Mouse (Mus musculus): ENCODE measurements around the gene Miip. TPM values are rescaled to one million over a fixed set of nuclear protein-coding genes. Genes with fewer than 3 reads are reported as not detected.

Miip gene
- polyA plus RNA-seq, 1 experiment, result 48.8 TPM

DNA sequence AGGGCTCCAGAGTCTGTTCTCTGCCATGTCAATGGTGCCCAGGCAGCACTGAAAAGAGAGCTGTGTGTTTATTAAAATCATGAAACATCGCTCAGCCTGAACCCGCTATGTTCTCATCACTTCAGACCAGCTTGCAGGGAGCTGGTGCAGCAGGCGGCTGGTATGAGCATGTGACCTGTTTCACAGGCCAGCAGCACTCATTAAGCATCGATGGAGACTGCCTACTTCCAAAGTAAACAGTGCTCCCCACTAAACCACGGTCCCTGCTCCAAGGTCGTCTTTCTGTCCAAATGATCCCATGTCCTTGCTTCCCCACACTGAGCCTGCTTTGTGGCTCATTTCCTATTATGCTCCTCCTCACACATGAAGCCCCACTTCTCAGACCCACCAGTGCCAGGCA lies 21.7 kb upstream of the Miip start:
- Histone ChIP-seq H3K27ac (ENCODE audit: insufficient read depth, low read length) (no peak overlapping the region), H3K36me3 (ENCODE audit: control insufficient read depth, insufficient read depth, low read length, poor library complexity, severe bottlenecking) (no peaks in the 10 kb centered on the region), H3K27me3 (ENCODE audit: control insufficient read depth, insufficient read depth, low read length, poor library complexity, severe bottlenecking) (no peaks in the 10 kb centered on the region), H3K9ac (ENCODE audit: low read depth, poor library complexity, severe bottlenecking) (no peak overlapping the region), H3K4me1 (ENCODE audit: control insufficient read depth, insufficient read depth, low read length) (no peaks in the 10 kb centered on the region), H3K4me3 (ENCODE audit: low read depth, low read length) (no peak overlapping the region), H3K9me3 (replicated peaks; ENCODE audit: control insufficient read depth, insufficient read depth, low read length, poor library complexity, severe bottlenecking) (no peaks in the 10 kb centered on the region)
- TF ChIP-seq CTCF (IDR thresholded peaks at IDR 0.05; ENCODE audit: low read depth, low read length) (no peak), EP300 (IDR thresholded peaks at IDR 0.05; ENCODE audit: insufficient read depth, low read depth, low read length) (no peak), POLR2A (IDR thresholded peaks at IDR 0.05; ENCODE audit: insufficient read depth, low read length) (no peak)

DNA sequence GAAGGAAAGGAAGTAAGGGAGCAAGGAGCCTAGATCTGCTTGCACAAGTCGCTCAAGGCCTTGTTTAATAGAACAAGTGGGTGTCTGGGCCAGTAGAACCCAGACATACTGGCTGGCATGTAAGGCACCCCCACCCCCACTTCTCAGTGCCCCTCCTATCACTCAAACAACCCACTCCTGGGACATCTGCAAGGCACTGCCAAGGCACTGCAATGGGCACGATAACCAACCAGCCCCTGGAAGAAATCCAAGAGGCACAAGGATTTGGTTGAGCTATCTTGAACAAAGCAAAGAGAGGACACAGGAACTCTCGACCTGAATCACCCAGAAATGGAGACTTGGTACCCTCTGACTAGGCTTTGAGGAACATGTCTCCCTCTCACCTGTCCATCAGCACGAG lies 19.6 kb upstream of the Miip start:
- Histone ChIP-seq H3K9me3 (replicated peaks; ENCODE audit: control insufficient read depth, insufficient read depth, low read length, poor library complexity, severe bottlenecking) (no peaks in the 10 kb centered on the region), H3K36me3 (ENCODE audit: control insufficient read depth, insufficient read depth, low read length, poor library complexity, severe bottlenecking) (no peaks in the 10 kb centered on the region)

DNA sequence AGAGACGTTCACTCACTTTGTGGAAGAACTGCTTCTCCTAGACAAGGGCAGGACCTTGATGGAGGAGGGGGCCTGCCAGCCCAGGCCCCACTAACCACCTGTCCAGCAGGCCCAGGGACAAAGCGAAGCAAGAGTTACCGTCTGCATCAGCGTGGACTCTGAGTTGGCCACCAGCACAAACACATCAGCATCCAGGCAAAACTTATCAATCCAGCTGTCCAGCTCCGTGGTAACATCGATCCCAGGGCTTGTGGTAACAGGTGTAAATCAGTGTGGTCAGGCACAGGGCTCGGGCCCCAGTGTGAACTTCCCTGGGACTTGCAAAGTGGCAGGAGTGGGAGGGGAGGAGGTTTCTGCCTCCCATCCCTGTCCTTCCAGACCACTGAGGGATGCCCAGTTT lies 18.7 kb upstream of the Miip start:
- Histone ChIP-seq H3K27ac (ENCODE audit: insufficient read depth, low read length) (no peak overlapping the region), H3K9ac (ENCODE audit: low read depth, poor library complexity, severe bottlenecking) (no peak overlapping the region), H3K27me3 (ENCODE audit: control insufficient read depth, insufficient read depth, low read length, poor library complexity, severe bottlenecking) (no peaks in the 10 kb centered on the region), H3K9me3 (replicated peaks; ENCODE audit: control insufficient read depth, insufficient read depth, low read length, poor library complexity, severe bottlenecking) (no peaks in the 10 kb centered on the region), H3K36me3 (ENCODE audit: control insufficient read depth, insufficient read depth, low read length, poor library complexity, severe bottlenecking) (no peaks in the 10 kb centered on the region), H3K4me3 (ENCODE audit: low read depth, low read length) (no peak overlapping the region), H3K4me1 (ENCODE audit: control insufficient read depth, insufficient read depth, low read length) (no peaks in the 10 kb centered on the region)
- TF ChIP-seq POLR2A (IDR thresholded peaks at IDR 0.05; ENCODE audit: insufficient read depth, low read length), result no peak
- TF ChIP-seq CTCF (IDR thresholded peaks at IDR 0.05; ENCODE audit: low read depth, low read length), result no peak
- TF ChIP-seq EP300 (IDR thresholded peaks at IDR 0.05; ENCODE audit: insufficient read depth, low read depth, low read length), result no peak

More for the DNA sequence above, 19.6 kb upstream of the Miip start:
- no peak for TF ChIP-seq EP300 (IDR thresholded peaks at IDR 0.05; ENCODE audit: insufficient read depth, low read depth, low read length)
- TF ChIP-seq CTCF (IDR thresholded peaks at IDR 0.05; ENCODE audit: low read depth, low read length), result no peak
- no peak for TF ChIP-seq POLR2A (IDR thresholded peaks at IDR 0.05; ENCODE audit: insufficient read depth, low read length)
- no peak overlapping the region for H3K27ac ChIP-seq (ENCODE audit: insufficient read depth, low read length)
- no peak overlapping the region for H3K9ac ChIP-seq (ENCODE audit: low read depth, poor library complexity, severe bottlenecking)
- H3K27me3 ChIP-seq (ENCODE audit: control insufficient read depth, insufficient read depth, low read length, poor library complexity, severe bottlenecking), result no peaks in the 10 kb centered on the region
- no peaks in the 10 kb centered on the region for H3K4me1 ChIP-seq (ENCODE audit: control insufficient read depth, insufficient read depth, low read length)
- H3K4me3 ChIP-seq (ENCODE audit: low read depth, low read length), result no peak overlapping the region

- TF ChIP-seq POLR2A (IDR thresholded peaks at IDR 0.05; ENCODE audit: insufficient read depth, low read length) (no peak), EP300 (IDR thresholded peaks at IDR 0.05; ENCODE audit: insufficient read depth, low read depth, low read length) (no peak), CTCF (IDR thresholded peaks at IDR 0.05; ENCODE audit: low read depth, low read length) (no peak)
- H3K4me3 ChIP-seq (ENCODE audit: low read depth, low read length), result no peak overlapping the region
- no peaks in the 10 kb centered on the region for H3K4me1 ChIP-seq (ENCODE audit: control insufficient read depth, insufficient read depth, low read length)
- no peaks in the 10 kb centered on the region for H3K36me3 ChIP-seq (ENCODE audit: control insufficient read depth, insufficient read depth, low read length, poor library complexity, severe bottlenecking)
- H3K9ac ChIP-seq (ENCODE audit: low read depth, poor library complexity, severe bottlenecking), result no peak overlapping the region
- no peaks in the 10 kb centered on the region for H3K9me3 ChIP-seq (replicated peaks; ENCODE audit: control insufficient read depth, insufficient read depth, low read length, poor library complexity, severe bottlenecking)
- no peak overlapping the region for H3K27ac ChIP-seq (ENCODE audit: insufficient read depth, low read length)
- no peaks in the 10 kb centered on the region for H3K27me3 ChIP-seq (ENCODE audit: control insufficient read depth, insufficient read depth, low read length, poor library complexity, severe bottlenecking)
Measured at GRCm38 (mm10) chr4:147886158-147886557, 17.5 kb upstream of the Miip start.

- no peak for TF ChIP-seq POLR2A (IDR thresholded peaks at IDR 0.05; ENCODE audit: insufficient read depth, low read length)
- TF ChIP-seq EP300 (IDR thresholded peaks at IDR 0.05; ENCODE audit: insufficient read depth, low read depth, low read length), result no peak
- no peak for TF ChIP-seq CTCF (IDR thresholded peaks at IDR 0.05; ENCODE audit: low read depth, low read length)
- Histone ChIP-seq H3K27ac (ENCODE audit: insufficient read depth, low read length) (no peak overlapping the region), H3K36me3 (ENCODE audit: control insufficient read depth, insufficient read depth, low read length, poor library complexity, severe bottlenecking) (no peaks in the 10 kb centered on the region), H3K9ac (ENCODE audit: low read depth, poor library complexity, severe bottlenecking) (no peak overlapping the region), H3K9me3 (replicated peaks; ENCODE audit: control insufficient read depth, insufficient read depth, low read length, poor library complexity, severe bottlenecking) (no peaks in the 10 kb centered on the region), H3K27me3 (ENCODE audit: control insufficient read depth, insufficient read depth, low read length, poor library complexity, severe bottlenecking) (no peaks in the 10 kb centered on the region), H3K4me1 (ENCODE audit: control insufficient read depth, insufficient read depth, low read length) (no peaks in the 10 kb centered on the region), H3K4me3 (ENCODE audit: low read depth, low read length) (no peak overlapping the region)
Measured at GRCm38 (mm10) chr4:147884138-147884537, 15.5 kb upstream of the Miip start.

DNA sequence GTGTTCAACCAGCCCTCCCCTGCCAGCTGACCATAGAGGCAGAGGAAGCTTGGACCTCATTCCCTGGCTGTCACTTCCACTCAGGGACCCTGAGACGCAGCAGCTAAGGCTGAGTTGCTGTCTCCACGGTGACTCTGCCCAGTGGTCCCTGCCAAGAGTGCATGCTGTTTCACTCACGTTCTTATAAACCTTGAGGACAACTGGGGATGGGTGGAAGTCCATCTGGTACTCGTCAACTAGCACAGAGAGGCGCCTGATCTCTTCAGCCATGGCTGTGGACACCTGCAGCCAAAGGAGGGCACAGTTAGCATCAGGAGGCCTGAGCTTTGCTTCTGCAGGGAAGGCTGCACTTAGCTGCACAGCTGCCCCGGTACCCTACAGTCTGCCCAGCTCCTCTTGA lies 14.4 kb upstream of the Miip start:
- Histone ChIP-seq H3K36me3 (ENCODE audit: control insufficient read depth, insufficient read depth, low read length, poor library complexity, severe bottlenecking) (0 out of 2 replicates have a peak, but pooled peaks cover 4% of the 10 kb centered on the region), H3K27ac (ENCODE audit: insufficient read depth, low read length) (no peak overlapping the region), H3K9ac (ENCODE audit: low read depth, poor library complexity, severe bottlenecking) (no peak overlapping the region), H3K4me1 (ENCODE audit: control insufficient read depth, insufficient read depth, low read length) (no peaks in the 10 kb centered on the region), H3K9me3 (replicated peaks; ENCODE audit: control insufficient read depth, insufficient read depth, low read length, poor library complexity, severe bottlenecking) (no peaks in the 10 kb centered on the region), H3K4me3 (ENCODE audit: low read depth, low read length) (no peak overlapping the region), H3K27me3 (ENCODE audit: control insufficient read depth, insufficient read depth, low read length, poor library complexity, severe bottlenecking) (no peaks in the 10 kb centered on the region)
- TF ChIP-seq POLR2A (IDR thresholded peaks at IDR 0.05; ENCODE audit: insufficient read depth, low read length) (no peak), CTCF (IDR thresholded peaks at IDR 0.05; ENCODE audit: low read depth, low read length) (no peak), EP300 (IDR thresholded peaks at IDR 0.05; ENCODE audit: insufficient read depth, low read depth, low read length) (no peak)

Measured in ES-Bruce4 (cell line).